Mouse (Mus musculus) right cerebral cortex, postnatal 25 days (tissue): ENCODE results near the gene Morc1.
A peak's percentile ranks its signal among the peaks of the same experiment; 100 is the strongest.

Experiments
- DNase-seq: peaks from one replicate; pipeline ENCODE4 v3.0.0; 2022

Gene Morc1

GRCm38 (mm10) chr16:48630466-48630865, 199.4 kb downstream of the Morc1 start:
- DNase-seq = no peak

- DNase-seq = no peak
Observed at GRCm38 (mm10) chr16:48632351-48632750, 201.3 kb downstream of the Morc1 start.

DNA sequence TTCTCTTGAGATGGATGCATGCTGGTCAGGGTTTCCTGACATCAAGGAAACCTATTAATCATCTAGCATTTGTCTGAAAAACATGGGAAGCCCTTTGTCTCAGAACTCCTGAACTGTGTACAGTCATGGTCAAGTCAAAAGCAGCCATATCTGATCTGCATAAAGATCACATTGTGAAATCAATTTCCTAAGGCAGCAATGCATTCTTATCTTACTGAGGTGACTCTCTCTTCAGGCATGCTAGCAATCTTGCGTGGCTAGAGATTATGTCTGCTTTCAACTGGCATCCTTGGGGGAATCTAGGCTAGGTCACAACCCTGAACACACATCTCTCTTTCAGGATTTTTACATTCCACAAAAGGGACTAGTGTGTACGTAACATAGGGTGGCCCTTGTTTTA, 215.2 kb downstream of the Morc1 start:
- no peak for DNase-seq

- no peak for DNase-seq
Observed at GRCm38 (mm10) chr16:48671696-48672095, 240.7 kb downstream of the Morc1 start.

DNA sequence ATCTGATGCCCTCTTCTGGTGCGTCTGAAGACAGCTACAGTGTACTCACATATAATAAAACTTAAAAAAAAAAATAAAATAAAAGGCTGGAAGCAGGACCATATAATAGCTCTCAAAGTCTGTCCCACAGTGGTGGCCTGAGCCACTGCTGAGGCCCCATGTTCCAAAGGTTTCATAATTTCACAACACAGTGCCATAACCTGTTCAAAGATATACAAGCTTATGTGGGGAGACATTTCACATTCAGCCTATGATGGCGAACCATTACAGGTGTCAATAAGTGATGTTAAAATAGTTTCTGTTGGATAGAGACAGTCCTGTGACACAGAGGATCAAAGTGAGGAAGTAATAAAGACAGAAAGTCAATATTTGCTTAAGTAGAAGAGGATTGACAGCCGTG, 241.6 kb downstream of the Morc1 start:
- DNase-seq = no peak

DNA sequence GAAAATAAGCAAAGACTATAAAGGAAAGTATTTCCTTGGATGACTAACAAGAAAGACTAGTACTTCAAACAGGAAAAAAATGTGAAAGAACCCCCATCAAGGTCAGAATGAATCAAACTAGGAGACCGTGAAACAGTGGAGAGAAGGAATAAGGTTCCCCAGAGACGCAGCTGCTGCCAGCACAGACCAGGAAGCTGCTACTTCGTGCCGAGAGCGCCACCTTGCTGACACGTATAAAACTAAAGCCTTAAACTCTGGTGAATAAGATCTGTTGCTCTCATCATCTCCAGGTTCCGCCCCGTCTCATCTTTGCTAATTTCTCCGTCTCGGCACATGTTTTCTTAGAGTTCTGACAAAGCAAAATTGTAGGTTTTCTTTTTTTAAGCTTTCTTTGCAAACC, 244.6 kb downstream of the Morc1 start:
- peak; percentile 74 for DNase-seq

DNA sequence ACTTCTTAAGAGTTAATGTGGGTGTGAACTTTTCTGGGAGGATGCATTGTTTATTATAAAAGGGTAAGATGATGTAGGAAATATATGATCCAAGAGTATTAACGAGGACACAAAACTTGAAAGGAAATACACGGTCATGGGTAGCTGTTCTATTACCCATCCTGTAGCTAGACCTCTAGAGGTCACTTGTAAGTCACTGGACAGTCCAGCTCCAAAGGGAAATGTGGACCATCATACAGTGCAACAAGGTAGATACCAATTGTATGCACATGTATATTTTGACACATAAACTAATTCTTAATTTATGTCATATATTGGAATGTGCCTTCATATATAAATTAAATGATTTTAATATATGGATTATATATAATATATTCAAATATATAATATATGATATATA, 245.2 kb downstream of the Morc1 start:
- no peak for DNase-seq

DNA sequence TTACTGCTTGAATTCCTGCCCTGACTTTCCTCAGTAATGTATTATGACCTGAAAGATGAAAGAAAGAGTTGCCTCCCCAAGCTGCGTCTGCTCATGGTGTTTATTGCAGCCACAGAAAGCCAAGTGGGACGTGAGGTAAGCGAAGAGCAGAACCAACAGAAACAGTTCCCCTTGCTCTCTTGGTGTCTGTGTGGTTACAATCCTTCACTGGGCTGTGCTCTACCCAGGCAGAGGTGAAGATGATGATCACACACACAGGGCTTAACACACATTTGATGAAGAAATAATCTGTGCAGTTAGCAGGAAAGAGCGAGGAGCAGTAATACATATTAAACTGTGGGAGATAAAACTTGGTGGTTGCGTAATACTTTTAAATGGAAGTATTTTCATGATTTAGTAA, 246.3 kb downstream of the Morc1 start:
- no peak for DNase-seq

- no peak for DNase-seq
Observed at GRCm38 (mm10) chr16:48678029-48678428, 247.0 kb downstream of the Morc1 start.
